Mouse (Mus musculus) kidney, embryonic 14.5 days (tissue): Measurements from ENCODE around the gene Tpcn1. TPM values are rescaled to one million over a fixed set of nuclear protein-coding genes. Genes with fewer than 3 reads are reported as not detected.

Experiments
- ATAC-seq: fragments of 200-750 bp; cut with Nextera tagmentation; 2 replicates; pipeline ENCODE4 v1.8.0; 2017; ENCODE audit warnings: moderate number of reproducible peaks, mild to moderate bottlenecking, moderate TSS enrichment, moderate library complexity; ENCODE audit not compliant: low FRiP score, low TSS enrichment
- H3K27ac ChIP-seq: fragments of 300-500 bp; sonication (generic); 2 replicates; pipeline ENCODE4 v1.5.1; 2014; ENCODE audit warnings: low read depth, mild to moderate bottlenecking, low read length, moderate library complexity, mixed read lengths
- H3K27me3 ChIP-seq: fragments of 300-500 bp; sonication (generic); 2 replicates; pipeline ENCODE4 v1.6.1; 2014; ENCODE audit warnings: mild to moderate bottlenecking, low read length; ENCODE audit not compliant: control insufficient read depth, insufficient read depth
- H3K36me3 ChIP-seq: fragments of 300-500 bp; sonication (generic); 2 replicates; pipeline ENCODE4 v1.6.1; 2014; ENCODE audit warnings: low read length, mixed read lengths; ENCODE audit not compliant: control insufficient read depth, insufficient read depth
- H3K4me1 ChIP-seq: fragments of 300-500 bp; sonication (generic); 2 replicates; pipeline ENCODE4 v1.6.1; 2014; ENCODE audit warnings: low read length, mixed read lengths; ENCODE audit not compliant: control insufficient read depth, insufficient read depth
- H3K4me2 ChIP-seq: fragments of 300-500 bp; sonication (generic); replicated peaks from 2 replicates; pipeline ENCODE4 v1.6.1; 2014; ENCODE audit warnings: low read depth, mild to moderate bottlenecking, low read length
- H3K4me3 ChIP-seq: fragments of 300-500 bp; sonication (generic); 2 replicates; pipeline ENCODE4 v1.5.1; 2014; ENCODE audit warnings: mild to moderate bottlenecking, low read length
- H3K9ac ChIP-seq: fragments of 300-500 bp; sonication (generic); 2 replicates; pipeline ENCODE4 v1.6.1; 2014; ENCODE audit warnings: low read depth, mild to moderate bottlenecking, low read length, moderate library complexity
- H3K9me3 ChIP-seq: fragments of 300-500 bp; sonication (generic); 2 replicates; pipeline ENCODE4 v1.6.1; 2016; ENCODE audit warnings: low read length; ENCODE audit not compliant: control insufficient read depth
- WGBS: fragments of 180-500 bp; shearing (Covaris S2); extraction: QIAGEN DNeasy Blood & Tissue Kit; methylation state at CpG from one replicate; pipeline ENCODE4 v1.1.7; 2014; 5-methylcytosine and 5-hydroxymethylcytosine counted together
- polyA plus RNA-seq: library from polyadenylated mRNA; unstranded; fragments of >200 nt; fragmentation: Nextera tagmentation; extraction: Ambion mirVana; gene quantifications from 2 replicates; pipeline ENCODE4 v1.2.1, GENCODE M21; 2014

Gene Tpcn1
- polyA plus RNA-seq, 1 experiment from 2014 or later, result 33.8 TPM

GRCm38 (mm10) chr5:120497071-120497470, 91.4 kb downstream of the Tpcn1 start:
- peaks cover 7% of the 10 kb centered on the region; the same call in 1 of the 2 replicates for H3K36me3 ChIP-seq

DNA sequence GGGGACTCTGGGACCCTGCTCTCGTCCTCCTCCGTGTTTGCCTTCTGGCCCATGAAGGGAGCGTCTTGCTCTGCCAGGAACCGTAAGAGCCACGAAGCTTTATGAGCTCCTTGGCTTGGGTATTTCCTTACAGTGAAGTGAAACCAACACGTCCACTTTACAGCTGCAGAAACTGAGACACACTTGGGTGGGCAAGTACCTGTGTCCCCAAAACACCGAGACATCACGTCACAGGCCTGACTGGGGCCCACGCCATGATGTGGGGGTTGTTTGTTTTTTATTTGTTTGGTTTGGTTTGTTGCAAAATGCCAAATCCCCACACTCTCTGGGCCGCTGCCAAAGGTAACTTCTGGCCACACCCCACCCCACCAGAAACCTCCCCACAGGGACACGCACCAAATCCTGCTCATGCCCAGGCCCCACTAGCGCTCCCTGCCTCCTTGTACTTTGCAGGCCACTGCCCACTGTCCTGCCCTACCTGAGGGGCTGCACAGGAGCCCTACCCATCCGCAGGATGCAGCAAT, 92.7 kb downstream of the Tpcn1 start:
- H3K27ac ChIP-seq, result no peak overlapping the region

More at GRCm38 (mm10) chr5:120497071-120497470, 91.4 kb downstream of the Tpcn1 start:
- Histone ChIP-seq H3K4me3 (no peak overlapping the region), H3K27me3 (no peaks in the 10 kb centered on the region), H3K9me3 (no peaks in the 10 kb centered on the region), H3K4me1 (no peaks in the 10 kb centered on the region), H3K4me2 (no peak overlapping the region), H3K27ac (no peak overlapping the region), H3K9ac (no peak overlapping the region)
- WGBS, result 81% methylated on average over 3 of the region's 3 CpGs
- ATAC-seq, result no peak

GRCm38 (mm10) chr5:120495064-120495702, 93.3 kb downstream of the Tpcn1 start:
- Histone ChIP-seq H3K4me1 (no peaks in the 10 kb centered on the region), H3K4me2 (no peak overlapping the region), H3K9ac (no peak overlapping the region), H3K27me3 (no peaks in the 10 kb centered on the region), H3K36me3 (peaks cover 11% of the 10 kb centered on the region; the same call in 1 of the 2 replicates), H3K4me3 (no peak overlapping the region), H3K9me3 (no peaks in the 10 kb centered on the region), H3K27ac (no peak overlapping the region)
- peak; percentile 36; the same call in 1 of the 2 replicates for ATAC-seq
- 57% methylated on average over 10 of the region's 10 CpGs for WGBS

More for the DNA sequence above, 92.7 kb downstream of the Tpcn1 start:
- Histone ChIP-seq H3K27me3 (no peaks in the 10 kb centered on the region), H3K9ac (no peak overlapping the region), H3K4me1 (no peaks in the 10 kb centered on the region), H3K4me2 (no peak overlapping the region), H3K4me3 (no peak overlapping the region), H3K36me3 (peaks cover 7% of the 10 kb centered on the region; the same call in 1 of the 2 replicates), H3K9me3 (no peaks in the 10 kb centered on the region)
- ATAC-seq, result no peak
- WGBS, result 71% methylated on average over 13 of the region's 13 CpGs

DNA sequence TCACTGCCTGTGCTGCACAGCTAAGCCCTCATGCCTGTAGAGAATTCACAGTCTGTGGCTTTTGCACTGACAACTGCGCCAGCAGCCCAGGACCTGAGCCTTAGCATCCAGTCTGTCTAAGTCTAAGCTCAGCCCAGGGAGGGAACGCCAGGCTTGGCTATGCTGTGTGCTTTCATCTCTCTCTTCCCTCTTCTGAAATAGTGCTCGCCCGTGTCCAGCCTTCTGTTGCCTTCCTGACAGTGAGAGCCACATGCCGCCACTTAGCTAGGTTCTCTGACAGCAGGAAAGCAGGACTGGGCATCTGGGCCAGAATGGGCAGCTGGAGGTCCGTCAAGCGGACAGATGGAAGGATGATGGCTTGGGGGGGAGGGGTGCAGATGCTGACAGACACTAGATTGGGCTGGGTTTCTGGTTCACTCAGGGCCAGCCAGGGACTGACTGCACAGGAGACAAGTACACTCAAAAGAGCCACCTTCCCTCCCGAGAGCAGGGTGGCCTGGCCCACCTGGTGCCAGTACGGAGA, 94.5 kb downstream of the Tpcn1 start:
- no peaks in the 10 kb centered on the region for H3K27me3 ChIP-seq
- H3K9me3 ChIP-seq, result no peaks in the 10 kb centered on the region
- H3K4me1 ChIP-seq, result no peaks in the 10 kb centered on the region
- peaks cover 16% of the 10 kb centered on the region; the same call in 1 of the 2 replicates for H3K36me3 ChIP-seq
- no peak overlapping the region for H3K4me3 ChIP-seq
- WGBS, result 91% methylated on average over 9 of the region's 9 CpGs
- H3K27ac ChIP-seq, result no peak overlapping the region
- no peak for ATAC-seq
- H3K4me2 ChIP-seq, result no peak overlapping the region
- no peak overlapping the region for H3K9ac ChIP-seq

DNA sequence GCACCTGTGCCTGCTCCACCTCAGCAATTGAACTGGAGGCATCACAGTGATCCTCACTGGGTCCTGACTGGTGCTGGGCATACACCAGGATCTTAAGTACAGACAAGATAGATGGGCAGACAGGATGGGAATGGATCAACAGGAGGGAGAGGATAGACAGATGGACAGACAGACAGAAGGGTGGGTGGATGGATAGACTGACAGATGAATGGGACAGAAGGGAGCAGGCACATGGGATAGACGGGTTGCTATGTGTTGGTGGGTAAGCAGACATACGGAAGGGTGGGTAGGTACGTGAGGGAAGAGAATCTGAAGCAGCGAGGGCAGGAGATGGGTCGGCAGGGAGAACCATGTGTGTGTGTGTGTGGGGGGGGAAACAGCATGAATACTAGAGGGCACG, 95.0 kb downstream of the Tpcn1 start:
- Histone ChIP-seq H3K9ac (no peak overlapping the region), H3K4me1 (no peaks in the 10 kb centered on the region), H3K9me3 (no peaks in the 10 kb centered on the region), H3K27me3 (no peaks in the 10 kb centered on the region), H3K4me2 (no peak overlapping the region), H3K36me3 (peaks cover 14% of the 10 kb centered on the region; the same call in 1 of the 2 replicates), H3K4me3 (no peak overlapping the region), H3K27ac (no peak overlapping the region)
- WGBS, result 92% methylated on average over 6 of the region's 6 CpGs
- ATAC-seq, result no peak

DNA sequence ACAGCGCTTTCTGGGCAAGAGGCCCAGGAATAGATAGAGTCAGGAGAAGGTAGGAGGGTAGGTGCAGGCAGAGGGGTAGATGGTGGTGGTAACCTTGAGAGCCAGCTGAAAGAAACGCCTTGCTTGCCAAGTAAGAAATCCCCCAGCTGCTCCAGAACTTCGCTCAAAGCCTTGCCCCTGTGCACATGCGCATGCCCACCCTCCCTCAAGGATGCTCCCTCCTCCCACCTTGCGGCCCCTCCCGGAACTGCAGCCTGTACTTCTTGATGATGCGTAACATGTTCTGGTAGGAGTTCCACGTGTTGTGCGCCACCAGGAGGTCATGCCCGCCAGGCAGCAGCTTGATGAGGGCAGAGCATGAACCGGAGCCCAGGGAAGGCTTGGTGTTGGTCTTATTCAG, 96.0 kb downstream of the Tpcn1 start:
- Histone ChIP-seq H3K27ac (no peak overlapping the region), H3K4me2 (no peak overlapping the region), H3K27me3 (no peaks in the 10 kb centered on the region), H3K4me3 (no peak overlapping the region), H3K9ac (no peak overlapping the region), H3K36me3 (peaks cover 20% of the 10 kb centered on the region; the same call in 1 of the 2 replicates), H3K4me1 (no peaks in the 10 kb centered on the region), H3K9me3 (no peaks in the 10 kb centered on the region)
- 62% methylated on average over 11 of the region's 11 CpGs for WGBS
- ATAC-seq, result no peak

DNA sequence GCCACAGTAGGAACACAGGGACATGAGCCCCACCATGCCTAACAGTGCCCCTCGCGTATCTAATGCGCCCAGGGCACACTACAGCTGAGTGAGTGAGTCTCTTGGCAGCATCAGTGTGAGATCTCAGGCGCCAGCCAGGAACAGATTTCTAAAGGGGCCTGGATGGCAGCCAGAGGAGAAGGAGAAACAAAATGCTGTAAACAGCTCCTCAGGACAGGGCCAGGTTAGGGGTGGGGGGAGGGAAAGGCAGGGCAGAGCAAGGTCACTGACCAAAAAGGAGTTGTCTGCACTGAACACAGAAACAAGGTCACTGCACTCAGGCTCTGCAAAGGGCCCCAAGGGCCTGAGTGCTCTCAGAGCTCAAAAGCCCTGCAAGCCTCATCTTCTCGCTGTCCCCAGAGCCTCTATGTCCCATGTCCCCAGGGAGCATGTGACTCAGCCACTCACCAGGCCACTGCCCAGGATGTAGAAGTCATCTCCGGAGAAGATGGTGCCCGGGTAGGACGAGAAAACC, 97.7 kb downstream of the Tpcn1 start:
- ATAC-seq, result no peak
- peaks cover 36% of the 10 kb centered on the region for H3K36me3 ChIP-seq

DNA sequence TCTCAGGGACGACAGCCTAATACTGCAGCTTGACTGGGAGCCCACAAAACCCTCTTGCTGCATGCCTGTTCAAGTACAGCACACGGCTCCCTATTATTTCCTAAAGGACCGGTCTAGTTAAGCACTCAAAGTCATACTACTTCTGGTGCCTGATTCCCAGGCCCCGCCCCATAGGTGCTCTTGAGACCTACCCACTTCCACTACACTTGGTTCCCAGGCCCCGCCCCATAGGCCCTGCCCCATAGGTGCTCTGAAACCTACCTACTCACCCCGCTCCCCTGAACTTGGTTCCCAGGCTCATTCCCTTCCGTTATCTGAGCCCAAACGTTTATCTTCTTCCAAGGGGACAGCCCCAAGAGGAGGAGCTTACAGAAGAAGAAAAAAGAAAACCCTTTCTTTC, 100.6 kb downstream of the Tpcn1 start:
- Histone ChIP-seq H3K27ac (no peak overlapping the region), H3K27me3 (no peaks in the 10 kb centered on the region), H3K9ac (no peak overlapping the region), H3K4me1 (no peaks in the 10 kb centered on the region), H3K36me3 (peaks cover 40% of the 10 kb centered on the region), H3K4me3 (no peak overlapping the region), H3K4me2 (no peak overlapping the region), H3K9me3 (no peaks in the 10 kb centered on the region)
- 89% methylated on average over 8 of the region's 8 CpGs for WGBS
- ATAC-seq, result no peak

More for the DNA sequence above, 97.7 kb downstream of the Tpcn1 start:
- Histone ChIP-seq H3K27me3 (no peaks in the 10 kb centered on the region), H3K9me3 (no peaks in the 10 kb centered on the region), H3K27ac (no peak overlapping the region), H3K4me2 (no peak overlapping the region), H3K4me1 (no peaks in the 10 kb centered on the region), H3K9ac (no peak overlapping the region), H3K4me3 (no peak overlapping the region)
- WGBS, result 86% methylated on average over 8 of the region's 8 CpGs
